Mouse (Mus musculus): ENCODE results near the gene Ano6. TPM values are rescaled to one million over a fixed set of nuclear protein-coding genes. Genes with fewer than 3 reads are reported as not detected.
A peak's percentile ranks its signal among the peaks of the same experiment; 100 is the strongest.

Gene Ano6
- polyA plus RNA-seq, 1 experiment from 2014 or later: 44.6 TPM

DNA sequence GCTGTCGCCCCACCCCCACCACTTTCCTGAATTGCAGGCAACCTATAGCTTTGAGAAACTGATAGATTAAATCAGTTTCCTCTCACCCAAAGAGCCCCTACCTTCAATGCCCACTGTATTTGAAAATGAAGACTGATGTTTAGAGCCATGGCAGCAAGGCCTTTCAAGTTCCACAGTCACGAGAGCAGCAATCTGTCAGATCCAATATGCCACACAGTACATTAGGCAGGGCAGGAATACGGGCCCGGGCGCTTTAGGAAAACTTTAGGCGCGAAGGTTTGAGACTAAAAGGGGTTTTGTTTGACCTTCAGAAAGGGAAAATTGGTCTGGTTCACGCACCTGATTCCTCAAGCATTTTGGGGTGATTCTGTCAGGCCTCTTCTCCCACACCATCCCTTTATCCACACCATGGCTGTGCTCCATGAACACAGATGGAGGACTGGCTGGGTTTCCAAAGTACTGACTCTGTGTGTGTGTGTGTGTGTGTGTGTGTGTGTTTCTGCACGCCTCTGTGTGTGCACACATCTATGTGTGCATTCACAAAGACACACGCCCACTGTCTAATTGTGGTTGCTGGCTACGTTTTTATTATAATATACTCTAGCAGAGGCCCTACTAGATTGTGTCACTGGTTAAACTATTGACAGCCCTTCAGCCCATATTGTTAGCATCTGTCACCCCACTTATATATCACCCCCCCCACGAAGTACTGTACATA lies 173.0 kb downstream of the Ano6 start:
- WGBS: 85% methylated on average over 12 of the region's 12 CpGs
- H3K4me3 ChIP-seq: no peak overlapping the region
- peaks cover 29% of the 10 kb centered on the region for H3K36me3 ChIP-seq
- H3K9me3 ChIP-seq (replicated peaks): no peaks in the 10 kb centered on the region
- peaks cover 14% of the 10 kb centered on the region; the same call in 1 of the 2 replicates for H3K4me1 ChIP-seq
- no peak for DNase-seq (ENCODE audit: low spot score)
- peak overlapping the region; percentile 34; the same call in 1 of the 2 replicates for H3K27ac ChIP-seq
- H3K27me3 ChIP-seq (ENCODE audit: low read depth, poor library complexity, severe bottlenecking): no peaks in the 10 kb centered on the region

DNA sequence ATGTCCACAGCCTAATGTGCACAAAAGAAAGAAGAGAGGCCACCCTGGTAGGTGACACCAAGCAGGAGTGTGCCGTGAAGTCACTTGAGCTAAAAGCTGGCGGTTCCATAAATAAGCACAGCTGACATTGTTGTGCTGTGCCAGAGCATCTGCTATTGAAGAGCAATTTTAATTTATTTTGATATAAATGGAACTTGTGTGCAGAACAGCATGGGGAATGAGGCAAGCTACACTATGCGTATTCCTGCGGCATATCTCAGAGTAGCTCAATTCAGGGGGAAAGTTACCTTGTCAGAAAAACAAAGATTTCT lies 173.6 kb downstream of the Ano6 start:
- Histone ChIP-seq H3K4me1 (peaks cover 14% of the 10 kb centered on the region; the same call in 1 of the 2 replicates), H3K27ac (peak overlapping the region; percentile 34; the same call in 1 of the 2 replicates), H3K27me3 (ENCODE audit: low read depth, poor library complexity, severe bottlenecking) (no peaks in the 10 kb centered on the region), H3K9me3 (replicated peaks) (no peaks in the 10 kb centered on the region), H3K36me3 (peaks cover 30% of the 10 kb centered on the region), H3K4me3 (no peak overlapping the region)
- WGBS: 95% methylated on average over 4 of the region's 4 CpGs
- DNase-seq (ENCODE audit: low spot score): no peak

DNA sequence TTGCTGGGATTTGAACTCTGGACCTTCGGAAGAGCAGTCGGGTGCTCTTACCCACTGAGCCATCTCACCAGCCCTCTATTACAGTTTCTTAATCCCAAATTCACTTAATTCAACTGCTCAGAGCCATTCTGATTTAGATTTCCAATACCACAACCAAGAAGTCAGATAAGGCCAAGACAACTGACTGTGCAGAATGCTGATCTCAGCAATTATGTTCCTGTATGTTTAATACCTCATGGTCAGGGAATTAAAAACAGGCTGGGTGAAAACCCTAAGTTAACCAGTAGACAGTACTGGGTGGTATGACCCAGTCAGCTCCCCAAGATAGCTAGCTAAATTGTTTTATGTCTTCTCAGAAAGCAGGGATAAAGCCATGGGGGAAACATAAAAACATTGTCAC lies 176.3 kb downstream of the Ano6 start:
- Histone ChIP-seq H3K4me3 (no peak overlapping the region), H3K4me1 (peaks cover 14% of the 10 kb centered on the region; the same call in 1 of the 2 replicates), H3K36me3 (peaks cover 52% of the 10 kb centered on the region), H3K27ac (no peak overlapping the region), H3K27me3 (ENCODE audit: low read depth, poor library complexity, severe bottlenecking) (no peaks in the 10 kb centered on the region), H3K9me3 (replicated peaks) (no peaks in the 10 kb centered on the region)
- 94% methylated on average over 2 of the region's 2 CpGs for WGBS
- no peak for DNase-seq (ENCODE audit: low spot score)

DNA sequence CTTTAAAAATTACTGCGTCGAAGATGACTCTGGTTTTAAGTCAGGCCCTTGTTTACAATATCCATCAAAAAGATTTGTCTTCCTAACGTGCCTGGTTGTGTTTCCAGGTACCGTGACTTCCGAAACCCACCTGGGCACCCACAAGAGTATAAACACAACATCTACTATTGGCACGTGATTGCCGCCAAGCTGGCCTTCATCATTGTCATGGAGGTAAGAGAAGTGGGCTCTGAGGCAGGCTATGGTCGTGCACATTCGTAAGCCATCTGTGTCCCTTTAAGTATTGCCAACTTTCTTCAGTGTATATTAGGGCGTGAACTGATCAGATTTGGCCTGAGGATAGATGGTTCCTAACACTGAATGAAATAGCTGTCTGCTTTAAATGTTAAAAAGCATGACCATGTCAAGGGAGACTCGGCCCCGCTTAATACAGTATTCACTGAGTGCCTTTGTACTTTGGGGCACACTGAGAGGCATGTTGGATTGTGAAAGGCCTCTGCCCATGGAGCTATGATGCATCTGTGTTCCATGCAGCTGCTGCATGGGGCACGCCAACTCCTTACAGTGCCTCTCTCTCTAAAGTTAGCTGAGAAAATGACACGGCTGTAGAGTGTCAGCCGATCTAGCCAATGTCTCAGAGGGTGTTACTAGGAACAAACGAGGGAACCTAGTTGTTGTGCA lies 177.0 kb downstream of the Ano6 start:
- Histone ChIP-seq H3K9me3 (replicated peaks) (no peaks in the 10 kb centered on the region), H3K4me3 (no peak overlapping the region), H3K27ac (no peak overlapping the region), H3K4me1 (peaks cover 14% of the 10 kb centered on the region; the same call in 1 of the 2 replicates), H3K36me3 (peaks cover 54% of the 10 kb centered on the region), H3K27me3 (ENCODE audit: low read depth, poor library complexity, severe bottlenecking) (no peaks in the 10 kb centered on the region)
- 94% methylated on average over 16 of the region's 16 CpGs for WGBS
- no peak for DNase-seq (ENCODE audit: low spot score)

DNA sequence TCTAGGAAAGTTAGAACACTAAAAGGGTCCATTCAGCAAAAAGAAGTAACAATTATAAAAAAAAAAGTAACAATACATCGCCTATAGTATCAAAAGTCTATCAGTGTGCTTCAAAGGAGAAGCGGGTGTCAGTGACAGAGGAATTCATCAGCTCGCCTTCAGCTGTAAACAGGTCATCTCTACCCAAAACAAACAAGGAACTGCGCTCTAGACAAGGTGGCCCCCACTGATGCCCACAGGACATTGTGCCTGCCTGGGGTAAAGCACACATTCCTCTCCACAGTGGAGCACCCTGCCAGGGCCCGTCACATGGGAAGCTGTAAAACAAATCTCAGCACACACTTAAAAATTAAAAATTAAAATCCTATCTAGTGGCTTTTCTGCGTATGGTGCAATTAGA lies 179.0 kb downstream of the Ano6 start:
- Histone ChIP-seq H3K27ac (no peak overlapping the region), H3K36me3 (peaks cover 70% of the 10 kb centered on the region), H3K27me3 (ENCODE audit: low read depth, poor library complexity, severe bottlenecking) (no peaks in the 10 kb centered on the region), H3K9me3 (replicated peaks) (no peaks in the 10 kb centered on the region), H3K4me1 (no peaks in the 10 kb centered on the region), H3K4me3 (no peak overlapping the region)
- WGBS: 89% methylated on average over 6 of the region's 6 CpGs
- DNase-seq (ENCODE audit: low spot score): no peak

DNA sequence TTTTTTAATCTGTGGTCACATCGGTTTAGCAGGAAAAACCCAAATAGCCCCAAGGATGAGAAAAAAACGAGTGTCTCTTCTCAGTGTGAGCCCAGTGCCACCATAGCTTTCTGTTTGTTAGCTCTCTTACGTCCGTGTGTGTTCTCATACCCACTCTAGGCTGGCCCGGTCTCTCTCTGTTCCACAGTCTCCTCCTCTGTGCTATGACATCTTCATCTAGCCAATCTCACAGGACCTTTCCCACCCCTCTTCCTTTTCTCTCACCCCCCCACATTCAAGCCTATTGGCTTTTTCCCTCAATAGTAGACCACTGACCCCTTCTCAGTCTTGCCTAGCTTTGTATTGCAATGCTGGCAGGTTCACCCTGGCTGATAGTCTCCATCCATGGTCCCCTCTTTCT lies 179.5 kb downstream of the Ano6 start:
- peaks cover 70% of the 10 kb centered on the region for H3K36me3 ChIP-seq

DNA sequence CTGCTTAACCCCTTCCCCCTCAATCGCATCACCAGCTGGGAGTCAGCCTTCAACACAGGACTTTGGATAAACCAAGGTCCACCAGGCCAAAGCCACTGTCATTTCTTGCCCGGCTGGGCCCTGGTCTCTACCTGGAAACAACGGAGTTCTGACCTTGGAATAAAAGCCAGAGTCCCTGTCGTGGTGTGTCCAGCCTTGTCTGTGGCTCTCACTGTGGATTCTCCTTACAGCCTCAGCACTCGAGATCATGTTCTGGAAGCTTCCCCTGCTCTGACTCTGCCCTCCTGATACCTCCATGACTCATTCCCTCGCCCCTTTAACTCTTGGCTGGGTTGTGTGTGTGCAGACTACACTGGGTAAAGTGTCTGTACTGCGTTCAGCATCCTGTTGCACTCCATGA lies 180.0 kb downstream of the Ano6 start:
- no peak overlapping the region for H3K4me3 ChIP-seq
- no peak overlapping the region for H3K27ac ChIP-seq
- peaks cover 68% of the 10 kb centered on the region for H3K36me3 ChIP-seq
- WGBS: 97% methylated on average over 7 of the region's 7 CpGs
- H3K4me1 ChIP-seq: no peaks in the 10 kb centered on the region
- H3K9me3 ChIP-seq (replicated peaks): no peaks in the 10 kb centered on the region
- DNase-seq (ENCODE audit: low spot score): no peak
- H3K27me3 ChIP-seq (ENCODE audit: low read depth, poor library complexity, severe bottlenecking): no peaks in the 10 kb centered on the region

More for the DNA sequence above, 179.5 kb downstream of the Ano6 start:
- no peak for DNase-seq (ENCODE audit: low spot score)
- H3K4me1 ChIP-seq: no peaks in the 10 kb centered on the region
- H3K27me3 ChIP-seq (ENCODE audit: low read depth, poor library complexity, severe bottlenecking): no peaks in the 10 kb centered on the region
- no peak overlapping the region for H3K27ac ChIP-seq
- H3K4me3 ChIP-seq: no peak overlapping the region
- 95% methylated on average over 5 of the region's 5 CpGs for WGBS
- H3K9me3 ChIP-seq (replicated peaks): no peaks in the 10 kb centered on the region

DNA sequence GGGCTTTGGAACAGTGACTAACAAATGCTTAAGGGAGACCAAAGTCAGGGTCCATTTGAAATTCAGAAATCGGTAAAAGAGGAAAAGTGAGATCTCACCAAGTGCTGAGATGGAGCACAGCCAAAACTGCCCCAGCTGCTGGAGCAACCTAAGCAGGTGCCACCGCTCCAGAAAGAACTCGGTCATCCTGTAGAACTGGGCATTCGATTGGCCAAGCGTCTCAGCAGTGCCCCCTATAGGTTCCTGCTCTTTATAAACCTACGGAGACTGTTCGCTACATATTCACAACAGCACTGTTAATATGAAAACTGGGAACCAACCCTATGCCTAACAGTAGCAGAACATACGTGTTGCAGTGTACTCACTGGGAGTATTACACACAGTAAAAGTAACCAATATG lies 180.7 kb downstream of the Ano6 start:
- no peak overlapping the region for H3K27ac ChIP-seq
- WGBS: 94% methylated on average over 8 of the region's 8 CpGs
- no peak overlapping the region for H3K4me3 ChIP-seq
- H3K4me1 ChIP-seq: no peaks in the 10 kb centered on the region
- peaks cover 64% of the 10 kb centered on the region for H3K36me3 ChIP-seq
- no peak for DNase-seq (ENCODE audit: low spot score)
- H3K27me3 ChIP-seq (ENCODE audit: low read depth, poor library complexity, severe bottlenecking): no peaks in the 10 kb centered on the region
- H3K9me3 ChIP-seq (replicated peaks): no peaks in the 10 kb centered on the region

DNA sequence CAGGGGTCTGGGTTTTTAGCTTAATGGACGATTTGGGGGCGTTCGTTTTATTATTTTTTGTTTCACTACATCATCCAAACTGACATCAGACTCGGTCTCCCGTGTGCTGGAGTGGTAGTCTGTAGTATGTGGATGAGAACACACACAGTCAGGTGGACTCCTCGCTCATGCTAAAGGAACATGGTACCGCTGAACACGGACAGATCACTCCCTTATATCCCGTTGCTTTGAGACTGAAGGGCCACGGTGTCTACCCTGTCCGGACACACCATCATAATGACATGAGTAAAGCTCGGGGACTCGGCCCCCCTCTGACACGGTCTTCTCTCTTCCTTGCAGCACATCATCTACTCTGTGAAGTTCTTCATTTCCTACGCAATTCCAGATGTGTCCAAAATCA lies 181.5 kb downstream of the Ano6 start:
- H3K4me1 ChIP-seq: 0 out of 2 replicates have a peak, but pooled peaks cover 4% of the 10 kb centered on the region
- peaks cover 61% of the 10 kb centered on the region for H3K36me3 ChIP-seq
- H3K27me3 ChIP-seq (ENCODE audit: low read depth, poor library complexity, severe bottlenecking): no peaks in the 10 kb centered on the region
- no peak overlapping the region for H3K27ac ChIP-seq
- WGBS: 96% methylated on average over 15 of the region's 15 CpGs
- no peak overlapping the region for H3K4me3 ChIP-seq
- no peaks in the 10 kb centered on the region for H3K9me3 ChIP-seq (replicated peaks)
- no peak for DNase-seq (ENCODE audit: low spot score)

DNA sequence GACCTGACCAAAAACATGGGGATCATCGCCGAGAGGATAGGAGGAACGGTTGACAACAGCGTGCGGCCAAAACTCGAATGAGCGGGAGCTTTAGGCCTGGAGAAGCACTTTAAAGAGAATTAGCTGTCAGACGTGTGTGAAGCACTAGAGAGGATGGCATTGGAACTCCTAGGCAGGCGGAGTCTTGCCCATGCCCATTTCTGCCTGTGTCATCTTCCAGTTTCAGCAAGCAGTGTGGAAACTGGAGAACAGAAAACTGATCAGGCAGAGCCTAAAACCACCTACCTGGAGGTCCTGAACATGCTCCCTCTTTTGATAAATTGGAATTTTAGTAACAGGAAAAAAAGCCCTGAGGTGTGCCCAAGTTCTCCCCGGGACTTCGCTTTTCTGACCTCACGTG lies 182.0 kb downstream of the Ano6 start:
- H3K36me3 ChIP-seq: peaks cover 59% of the 10 kb centered on the region

DNA sequence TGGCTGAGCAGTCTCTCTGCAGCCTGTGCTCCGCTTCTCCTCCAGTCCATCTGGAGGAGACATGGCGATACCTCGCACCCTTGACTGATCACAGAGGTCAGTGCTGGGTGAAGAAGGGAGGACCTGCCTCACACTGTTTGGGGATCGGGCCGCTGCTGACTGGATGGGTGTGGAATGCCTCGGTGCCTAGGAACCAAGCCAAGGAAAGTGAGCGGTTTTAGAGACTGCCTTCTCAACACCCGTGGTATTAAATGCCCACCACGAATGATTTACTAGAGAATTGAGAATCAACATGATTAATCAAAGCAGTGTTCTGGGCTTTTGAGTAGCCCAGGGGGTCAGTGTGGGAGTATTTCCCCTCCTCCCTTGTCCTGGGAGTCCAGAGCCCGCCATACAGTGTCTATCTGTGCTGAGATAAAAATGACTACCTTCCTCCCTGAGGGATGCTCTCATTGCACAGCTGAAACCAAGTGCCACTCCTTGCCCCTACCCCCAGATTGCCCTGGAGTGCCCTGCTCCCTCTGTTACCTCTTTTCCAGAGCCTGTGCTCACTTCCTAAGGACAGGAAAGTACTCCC lies 183.5 kb downstream of the Ano6 start:
- WGBS: 90% methylated on average over 10 of the region's 10 CpGs
- Histone ChIP-seq H3K36me3 (peaks cover 47% of the 10 kb centered on the region), H3K27ac (no peak overlapping the region), H3K27me3 (ENCODE audit: low read depth, poor library complexity, severe bottlenecking) (no peaks in the 10 kb centered on the region), H3K4me1 (0 out of 2 replicates have a peak, but pooled peaks cover 5% of the 10 kb centered on the region), H3K9me3 (replicated peaks) (no peaks in the 10 kb centered on the region), H3K4me3 (no peak overlapping the region)
- DNase-seq (ENCODE audit: low spot score): no peak

More for the DNA sequence above, 182.0 kb downstream of the Ano6 start:
- Histone ChIP-seq H3K27ac (no peak overlapping the region), H3K9me3 (replicated peaks) (no peaks in the 10 kb centered on the region), H3K27me3 (ENCODE audit: low read depth, poor library complexity, severe bottlenecking) (no peaks in the 10 kb centered on the region), H3K4me1 (0 out of 2 replicates have a peak, but pooled peaks cover 5% of the 10 kb centered on the region), H3K4me3 (no peak overlapping the region)
- no peak for DNase-seq (ENCODE audit: low spot score)
- WGBS: 93% methylated on average over 12 of the region's 12 CpGs

DNA sequence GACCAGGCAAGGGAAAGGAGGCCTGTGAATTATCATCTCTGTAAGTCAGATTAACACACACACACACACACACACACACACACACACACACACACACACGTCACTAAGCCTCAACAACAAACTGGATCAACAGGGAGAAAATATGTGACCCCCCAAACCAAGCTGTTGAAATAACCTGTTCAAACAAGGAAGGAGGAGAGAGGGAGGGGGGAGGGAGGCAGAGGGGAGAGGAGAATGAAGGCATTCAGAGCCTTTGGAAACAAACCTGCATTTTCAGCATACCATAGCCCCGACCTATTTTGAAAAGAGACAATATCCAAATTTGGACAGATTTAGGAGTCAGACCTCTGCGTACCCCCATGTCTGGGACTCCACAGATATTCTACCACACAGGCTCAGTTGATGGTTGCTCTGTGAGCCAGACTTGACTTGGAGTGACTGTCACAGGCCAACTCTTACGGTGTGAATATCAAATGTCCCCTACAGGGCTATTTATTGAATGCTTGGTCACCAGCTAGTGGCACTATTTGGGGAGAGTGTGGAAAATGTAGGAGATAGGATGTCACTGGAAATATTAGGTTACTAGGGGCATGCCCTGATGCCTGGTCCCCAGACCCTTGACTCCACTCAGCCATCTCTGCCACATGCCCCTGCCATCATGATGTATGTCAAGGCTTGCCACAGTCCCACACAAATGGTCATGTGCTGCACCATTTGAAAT lies 185.7 kb downstream of the Ano6 start:
- no peaks in the 10 kb centered on the region for H3K27me3 ChIP-seq (ENCODE audit: low read depth, poor library complexity, severe bottlenecking)
- H3K9me3 ChIP-seq (replicated peaks): no peaks in the 10 kb centered on the region
- H3K36me3 ChIP-seq: peaks cover 28% of the 10 kb centered on the region
- H3K4me3 ChIP-seq: no peak overlapping the region
- 0 out of 2 replicates have a peak, but pooled peaks cover 5% of the 10 kb centered on the region for H3K4me1 ChIP-seq
- 77% methylated on average over 4 of the region's 4 CpGs for WGBS
- H3K27ac ChIP-seq: no peak overlapping the region
- no peak for DNase-seq (ENCODE audit: low spot score)
